Mouse (Mus musculus) layer of hippocampus, postnatal 25 days (tissue): ENCODE measurements around the gene Vrtn. TPM values are rescaled to one million over a fixed set of nuclear protein-coding genes. Genes with fewer than 3 reads are reported as not detected.

Experiments used
- DNase-seq, 2 experiments: peaks; one replicate each; pipeline ENCODE4 v3.0.0; 2022; ENCODE audit warnings: mixed read lengths in 2 of 2, low spot score in 1 of 2; ENCODE audit errors: extremely low spot score in 1 of 2
- total RNA-seq, 2 experiments: library from RNA; stranded (reverse); gene quantifications; 2 replicates each; pipeline ENCODE4 v1.2.3; 2021

Gene Vrtn
- total RNA-seq, 2 experiments from 2014 or later, result not detected

GRCm38 (mm10) chr12:84686176-84686575, 45.4 kb downstream of the Vrtn start:
- DNase-seq, result no peak

- no peak for DNase-seq
Measured at GRCm38 (mm10) chr12:84687531-84687930, 46.7 kb downstream of the Vrtn start.

- no peak for DNase-seq
Measured at GRCm38 (mm10) chr12:84689051-84689450, 48.2 kb downstream of the Vrtn start.

- DNase-seq, result no peak
Measured at GRCm38 (mm10) chr12:84691347-84691746, 50.5 kb downstream of the Vrtn start.

- no peak for DNase-seq
Measured at GRCm38 (mm10) chr12:84692141-84692540, 51.3 kb downstream of the Vrtn start.

GRCm38 (mm10) chr12:84698319-84699081, 57.7 kb downstream of the Vrtn start, which contains the start of gene Syndig1l:
Gene Syndig1l (minus strand): TSS chr12:84698831.
- DNase-seq, result peak; percentile 37 to 65

Other genes starting within 250 kb of the Vrtn start
- 10 to 100 TPM; 24.8 to 27.0 TPM for gene Entpd5, start 232.0 kb upstream of the Vrtn start, total RNA-seq
- gene Bbof1, start 231.9 kb upstream of the Vrtn start, total RNA-seq, result 10 to 100 TPM in 1 of 2 experiments, 1 to 10 TPM in 1; 7.0 to 11.0 TPM
- gene Rnf113a2, start 223.8 kb upstream of the Vrtn start, total RNA-seq, result 10 to 100 TPM; 13.0 to 13.3 TPM
- 10 to 100 TPM; 45.1 to 47.5 TPM for gene Aldh6a1, start 190.0 kb upstream of the Vrtn start, total RNA-seq
- gene Lin52, start 189.6 kb upstream of the Vrtn start, total RNA-seq, result 10 to 100 TPM; 20.4 to 25.5 TPM
- under 1 TPM; 0.12 to 0.22 TPM for gene Vsx2, start 71.3 kb upstream of the Vrtn start, total RNA-seq
- 10 to 100 TPM; 14.1 to 15.5 TPM for gene Abcd4, start 23.6 kb upstream of the Vrtn start, total RNA-seq
- 1 to 10 TPM; 7.3 to 7.5 TPM for gene Syndig1l, start 57.8 kb downstream of the Vrtn start, total RNA-seq
- 10 to 100 TPM; 34.6 to 34.7 TPM for gene Npc2, start 132.1 kb downstream of the Vrtn start, total RNA-seq
- 10 to 100 TPM; 61.2 to 61.6 TPM for gene Isca2, start 132.2 kb downstream of the Vrtn start, total RNA-seq
- gene Ltbp2, start 235.5 kb downstream of the Vrtn start, total RNA-seq, result under 1 TPM; 0.20 to 0.45 TPM